Mouse (Mus musculus): ENCODE measurements around the gene Chrne.

- TF ChIP-seq CTCF (IDR thresholded peaks at IDR 0.05; ENCODE audit: extremely low read depth, insufficient read length, insufficient replicate concordance, low read depth, low read length) (no peak), POLR2A (IDR thresholded peaks at IDR 0.05; ENCODE audit: low read depth, low read length) (no peak)
Measured at GRCm38 (mm10) chr11:70653345-70654197, 34.6 kb upstream of the Chrne start.
